Mouse (Mus musculus): ENCODE data around the gene Kif23. TPM values are rescaled to one million over a fixed set of nuclear protein-coding genes. Genes with fewer than 3 reads are reported as not detected.

The Kif23 gene
- total and polyA plus RNA-seq, 2 experiments from 2014 or later, result 4.4 to 5.8 TPM

DNA sequence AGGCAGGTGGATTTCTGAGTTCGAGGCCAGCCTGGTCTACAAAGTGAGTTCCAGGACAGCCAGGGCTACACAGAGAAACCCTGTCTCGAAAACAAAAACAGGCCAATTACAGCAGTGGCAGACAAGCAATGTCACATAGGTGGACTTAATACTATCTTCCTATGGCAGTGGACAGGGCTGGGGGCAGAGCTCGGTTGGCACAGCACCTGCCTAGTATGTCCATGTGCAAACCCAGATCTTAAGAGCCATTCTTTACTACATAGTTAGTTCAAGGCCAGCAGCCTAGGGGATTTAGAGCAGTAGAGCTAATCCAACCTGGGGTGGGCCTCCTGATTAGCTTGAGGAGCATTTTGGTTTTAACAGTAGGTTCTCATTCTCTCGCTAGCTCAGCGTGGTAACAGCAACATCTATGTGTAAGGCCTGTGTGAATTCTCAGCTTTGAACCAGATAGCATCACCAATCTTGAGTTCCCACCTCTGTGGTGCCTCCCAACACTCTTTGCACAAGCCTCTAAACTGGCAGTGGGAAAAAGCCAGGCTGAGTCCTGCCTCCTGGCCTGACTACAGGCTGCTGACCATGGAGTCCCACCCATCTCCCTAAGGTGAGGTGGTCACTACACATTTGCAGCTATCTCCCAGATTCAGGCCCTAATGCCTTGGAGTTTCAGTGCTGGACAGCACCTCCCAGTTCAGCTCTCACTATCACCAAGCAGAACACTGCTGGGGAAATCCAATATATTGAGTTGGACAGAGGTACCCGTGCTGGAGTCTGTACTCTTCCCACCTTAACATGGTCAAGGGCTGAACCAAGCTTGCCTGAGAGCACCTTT is 35.1 kb downstream of the Kif23 start:
- DNase-seq (ENCODE audit: low spot score) (no peak), ATAC-seq (ENCODE audit: low FRiP score) (no peak)
- Histone ChIP-seq H3K9ac (replicated peaks; ENCODE audit: low read length, poor library complexity, severe bottlenecking) (no peak overlapping the region), H3K27me3 (ENCODE audit: insufficient read depth, low read length) (no peaks in the 10 kb centered on the region), H3K4me2 (ENCODE audit: low read depth, low read length, poor library complexity, severe bottlenecking) (no peak overlapping the region), H3K4me3 (ENCODE audit: low read depth, low read length) (no peak overlapping the region), H3K9me3 (ENCODE audit: low read length) (no peaks in the 10 kb centered on the region), H3K36me3 (ENCODE audit: insufficient read depth, low read length) (peaks cover 16% of the 10 kb centered on the region; the same call in 1 of the 2 replicates), H3K27ac (ENCODE audit: low read depth, low read length) (no peak overlapping the region), H3K4me1 (ENCODE audit: insufficient read depth, low read length) (0 out of 2 replicates have a peak, but pooled peaks cover 3% of the 10 kb centered on the region)
- TF ChIP-seq CTCF (IDR thresholded peaks at IDR 0.05), result no peak
- WGBS, result 62% methylated on average over 6 of the region's 6 CpGs

GRCm38 (mm10) chr9:61910526-61911256 is 35.9 kb downstream of the Kif23 start:
- no peak overlapping the region for H3K4me3 ChIP-seq (ENCODE audit: low read depth, low read length)
- 0 out of 2 replicates have a peak, but pooled peaks cover 3% of the 10 kb centered on the region for H3K4me1 ChIP-seq (ENCODE audit: insufficient read depth, low read length)
- H3K27me3 ChIP-seq (ENCODE audit: insufficient read depth, low read length), result no peaks in the 10 kb centered on the region
- ATAC-seq (ENCODE audit: low FRiP score), result no peak
- peak; percentile 41 for DNase-seq (ENCODE audit: low spot score)
- H3K27ac ChIP-seq (ENCODE audit: low read depth, low read length), result no peak overlapping the region
- peak; percentile 37 for TF ChIP-seq CTCF (IDR thresholded peaks at IDR 0.05)
- no peaks in the 10 kb centered on the region for H3K9me3 ChIP-seq (ENCODE audit: low read length)
- peaks cover 16% of the 10 kb centered on the region; the same call in 1 of the 2 replicates for H3K36me3 ChIP-seq (ENCODE audit: insufficient read depth, low read length)
- no peak overlapping the region for H3K4me2 ChIP-seq (ENCODE audit: low read depth, low read length, poor library complexity, severe bottlenecking)
- WGBS, result 47% methylated on average over 20 of the region's 20 CpGs
- H3K9ac ChIP-seq (replicated peaks; ENCODE audit: low read length, poor library complexity, severe bottlenecking), result no peak overlapping the region

DNA sequence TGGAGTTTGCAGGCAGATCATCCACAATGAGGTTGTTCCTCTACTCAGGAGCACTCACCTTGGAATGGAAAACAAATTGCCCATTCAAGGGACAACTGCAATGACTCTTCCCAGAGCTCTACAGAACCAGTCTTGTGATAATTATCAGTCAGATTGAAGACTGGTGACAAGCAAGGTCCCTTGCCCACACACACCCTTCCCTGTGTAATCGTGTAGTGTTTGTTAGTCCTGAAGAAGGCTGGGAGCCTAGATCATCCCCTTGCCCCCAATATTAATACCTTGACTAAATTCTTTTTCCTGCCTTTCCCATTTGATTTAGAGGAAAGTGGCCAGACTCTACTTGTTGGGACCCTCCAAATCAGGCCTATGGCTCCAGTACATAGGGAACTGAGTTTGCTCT is 36.9 kb downstream of the Kif23 start:
- ATAC-seq (ENCODE audit: low FRiP score) (no peak), DNase-seq (ENCODE audit: low spot score) (no peak)
- Histone ChIP-seq H3K36me3 (ENCODE audit: insufficient read depth, low read length) (peaks cover 16% of the 10 kb centered on the region; the same call in 1 of the 2 replicates), H3K4me2 (ENCODE audit: low read depth, low read length, poor library complexity, severe bottlenecking) (no peak overlapping the region), H3K27ac (ENCODE audit: low read depth, low read length) (no peak overlapping the region), H3K9ac (replicated peaks; ENCODE audit: low read length, poor library complexity, severe bottlenecking) (no peak overlapping the region), H3K4me3 (ENCODE audit: low read depth, low read length) (no peak overlapping the region), H3K27me3 (ENCODE audit: insufficient read depth, low read length) (no peaks in the 10 kb centered on the region), H3K4me1 (ENCODE audit: insufficient read depth, low read length) (0 out of 2 replicates have a peak, but pooled peaks cover 3% of the 10 kb centered on the region), H3K9me3 (ENCODE audit: low read length) (no peaks in the 10 kb centered on the region)
- 88% methylated on average over 1 of the region's 1 CpGs for WGBS
- TF ChIP-seq CTCF (IDR thresholded peaks at IDR 0.05), result no peak

DNA sequence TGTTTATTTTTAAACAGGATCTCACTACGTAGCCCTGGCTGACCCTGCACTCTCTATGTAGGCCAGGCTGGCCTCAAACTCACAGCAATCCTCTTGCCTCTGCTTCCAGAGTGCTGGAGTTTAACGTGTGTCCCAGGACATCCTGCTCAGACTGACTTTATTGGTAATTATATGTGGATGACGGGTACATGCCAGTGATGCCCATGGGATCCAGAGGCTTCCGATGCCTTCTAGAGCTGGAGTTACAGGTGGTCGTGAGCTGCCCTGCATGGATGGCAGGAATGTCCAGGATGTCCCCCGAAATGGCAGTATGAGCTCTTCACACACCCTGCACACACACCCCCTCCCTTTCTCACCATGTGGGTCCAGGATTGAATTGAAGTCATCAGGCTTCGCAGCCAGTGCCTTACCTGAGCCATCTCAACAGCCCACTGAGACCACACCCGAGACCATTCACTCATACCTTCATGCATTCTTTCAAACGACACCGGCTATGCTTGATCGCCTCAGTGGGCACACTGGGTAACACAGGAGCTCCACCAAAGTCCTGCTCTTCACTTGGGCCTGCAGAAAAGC is 37.7 kb downstream of the Kif23 start:
- no peak overlapping the region for H3K4me3 ChIP-seq (ENCODE audit: low read depth, low read length)
- H3K9ac ChIP-seq (replicated peaks; ENCODE audit: low read length, poor library complexity, severe bottlenecking), result no peak overlapping the region
- no peak for ATAC-seq (ENCODE audit: low FRiP score)
- no peak overlapping the region for H3K27ac ChIP-seq (ENCODE audit: low read depth, low read length)
- TF ChIP-seq CTCF (IDR thresholded peaks at IDR 0.05), result no peak
- H3K27me3 ChIP-seq (ENCODE audit: insufficient read depth, low read length), result no peaks in the 10 kb centered on the region
- H3K9me3 ChIP-seq (ENCODE audit: low read length), result no peaks in the 10 kb centered on the region
- no peak overlapping the region for H3K4me2 ChIP-seq (ENCODE audit: low read depth, low read length, poor library complexity, severe bottlenecking)
- WGBS, result 89% methylated on average over 11 of the region's 11 CpGs
- DNase-seq (ENCODE audit: low spot score), result no peak
- peaks cover 16% of the 10 kb centered on the region; the same call in 1 of the 2 replicates for H3K36me3 ChIP-seq (ENCODE audit: insufficient read depth, low read length)
- H3K4me1 ChIP-seq (ENCODE audit: insufficient read depth, low read length), result 0 out of 2 replicates have a peak, but pooled peaks cover 3% of the 10 kb centered on the region

DNA sequence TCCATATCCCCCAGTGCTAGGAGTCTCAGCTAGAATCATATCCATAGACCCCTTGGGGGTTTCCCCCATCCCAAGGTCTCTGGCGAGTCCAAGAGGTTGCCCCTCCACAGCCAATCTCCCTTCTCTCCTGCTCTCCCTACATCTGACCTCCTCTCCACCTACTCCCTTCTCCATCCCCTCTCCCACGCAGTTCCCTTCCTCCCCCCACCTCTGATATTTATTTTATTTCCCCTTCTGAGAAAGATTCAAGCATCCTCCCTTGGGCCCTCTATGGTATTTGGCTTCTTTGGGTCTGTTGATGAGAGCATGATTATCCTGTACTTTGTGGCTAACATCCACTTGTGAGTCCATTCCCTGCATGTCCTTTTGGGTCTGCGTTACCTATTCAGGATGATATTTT is 38.2 kb downstream of the Kif23 start:
- TF ChIP-seq CTCF (IDR thresholded peaks at IDR 0.05), result no peak
- 80% methylated on average over 3 of the region's 3 CpGs for WGBS
- Histone ChIP-seq H3K4me3 (ENCODE audit: low read depth, low read length) (no peak overlapping the region), H3K4me1 (ENCODE audit: insufficient read depth, low read length) (0 out of 2 replicates have a peak, but pooled peaks cover 1% of the 10 kb centered on the region), H3K27me3 (ENCODE audit: insufficient read depth, low read length) (no peaks in the 10 kb centered on the region), H3K36me3 (ENCODE audit: insufficient read depth, low read length) (peaks cover 16% of the 10 kb centered on the region; the same call in 1 of the 2 replicates), H3K4me2 (ENCODE audit: low read depth, low read length, poor library complexity, severe bottlenecking) (no peak overlapping the region), H3K27ac (ENCODE audit: low read depth, low read length) (no peak overlapping the region), H3K9ac (replicated peaks; ENCODE audit: low read length, poor library complexity, severe bottlenecking) (no peak overlapping the region), H3K9me3 (ENCODE audit: low read length) (no peaks in the 10 kb centered on the region)
- no peak for ATAC-seq (ENCODE audit: low FRiP score)
- DNase-seq (ENCODE audit: low spot score), result no peak

Measured in midbrain, postnatal 0 days (tissue).